Mouse (Mus musculus): ENCODE data around the gene Znrf1. TPM values are rescaled to one million over a fixed set of nuclear protein-coding genes. Genes with fewer than 3 reads are reported as not detected.

Gene Znrf1
- polyA plus RNA-seq, 1 experiment from 2014 or later, result 37.4 TPM

- no peak for ATAC-seq (ENCODE audit: low FRiP score, low TSS enrichment)
- H3K4me2 ChIP-seq (replicated peaks; ENCODE audit: low read depth, low read length), result no peak overlapping the region
Measured at GRCm38 (mm10) chr8:111606961-111607360, 71.1 kb downstream of the Znrf1 start.

GRCm38 (mm10) chr8:111607414-111607813 is 71.5 kb downstream of the Znrf1 start:
- Histone ChIP-seq H3K4me2 (replicated peaks; ENCODE audit: low read depth, low read length) (no peak overlapping the region), H3K4me3 (ENCODE audit: low read length) (no peak overlapping the region), H3K36me3 (ENCODE audit: control insufficient read depth, insufficient read depth, low read length) (0 out of 2 replicates have a peak, but pooled peaks cover 5% of the 10 kb centered on the region), H3K9ac (ENCODE audit: low read depth, low read length) (no peak overlapping the region), H3K27me3 (ENCODE audit: control insufficient read depth, insufficient read depth, low read length) (no peaks in the 10 kb centered on the region), H3K9me3 (ENCODE audit: control insufficient read depth, low read length) (no peaks in the 10 kb centered on the region), H3K4me1 (ENCODE audit: control insufficient read depth, insufficient read depth, low read length) (0 out of 2 replicates have a peak, but pooled peaks cover 9% of the 10 kb centered on the region), H3K27ac (ENCODE audit: low read depth, low read length) (no peak overlapping the region)
- WGBS, result 88% methylated on average over 7 of the region's 7 CpGs
- no peak for ATAC-seq (ENCODE audit: low FRiP score, low TSS enrichment)

More at GRCm38 (mm10) chr8:111606961-111607360, 71.1 kb downstream of the Znrf1 start:
- no peak overlapping the region for H3K9ac ChIP-seq (ENCODE audit: low read depth, low read length)
- H3K36me3 ChIP-seq (ENCODE audit: control insufficient read depth, insufficient read depth, low read length), result peaks cover 5% of the 10 kb centered on the region; the same call in 1 of the 2 replicates
- H3K27me3 ChIP-seq (ENCODE audit: control insufficient read depth, insufficient read depth, low read length), result no peaks in the 10 kb centered on the region
- no peaks in the 10 kb centered on the region for H3K9me3 ChIP-seq (ENCODE audit: control insufficient read depth, low read length)
- no peak overlapping the region for H3K4me3 ChIP-seq (ENCODE audit: low read length)
- H3K27ac ChIP-seq (ENCODE audit: low read depth, low read length), result no peak overlapping the region
- 79% methylated on average over 9 of the region's 9 CpGs for WGBS
- 0 out of 2 replicates have a peak, but pooled peaks cover 9% of the 10 kb centered on the region for H3K4me1 ChIP-seq (ENCODE audit: control insufficient read depth, insufficient read depth, low read length)

DNA sequence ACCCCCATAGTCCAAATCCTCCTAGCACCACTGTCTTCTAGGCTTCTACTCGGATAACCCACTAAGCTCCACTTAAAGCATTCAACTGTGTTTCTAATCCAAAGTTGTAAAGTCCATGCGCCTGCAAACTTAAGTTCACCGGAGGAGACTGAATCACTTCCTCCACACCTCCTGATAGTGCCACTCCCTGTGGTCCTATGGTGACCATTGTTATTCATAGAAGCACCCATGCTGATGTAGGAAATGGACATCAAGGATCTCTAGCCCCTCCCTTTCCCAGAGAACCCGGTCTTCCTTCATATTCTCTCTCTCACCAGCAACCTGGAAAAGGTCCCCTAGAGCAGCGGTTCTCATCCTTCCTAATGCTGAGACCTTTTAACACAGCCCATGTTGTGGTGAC is 77.3 kb downstream of the Znrf1 start:
- H3K4me2 ChIP-seq (replicated peaks; ENCODE audit: low read depth, low read length), result no peak overlapping the region
- no peaks in the 10 kb centered on the region for H3K4me1 ChIP-seq (ENCODE audit: control insufficient read depth, insufficient read depth, low read length)
- 0 out of 2 replicates have a peak, but pooled peaks cover 5% of the 10 kb centered on the region for H3K36me3 ChIP-seq (ENCODE audit: control insufficient read depth, insufficient read depth, low read length)
- H3K9me3 ChIP-seq (ENCODE audit: control insufficient read depth, low read length), result no peaks in the 10 kb centered on the region
- no peak overlapping the region for H3K9ac ChIP-seq (ENCODE audit: low read depth, low read length)
- ATAC-seq (ENCODE audit: low FRiP score, low TSS enrichment), result no peak
- H3K4me3 ChIP-seq (ENCODE audit: low read length), result no peak overlapping the region
- WGBS, result 80% methylated on average over 5 of the region's 5 CpGs
- no peaks in the 10 kb centered on the region for H3K27me3 ChIP-seq (ENCODE audit: control insufficient read depth, insufficient read depth, low read length)
- H3K27ac ChIP-seq (ENCODE audit: low read depth, low read length), result no peak overlapping the region

DNA sequence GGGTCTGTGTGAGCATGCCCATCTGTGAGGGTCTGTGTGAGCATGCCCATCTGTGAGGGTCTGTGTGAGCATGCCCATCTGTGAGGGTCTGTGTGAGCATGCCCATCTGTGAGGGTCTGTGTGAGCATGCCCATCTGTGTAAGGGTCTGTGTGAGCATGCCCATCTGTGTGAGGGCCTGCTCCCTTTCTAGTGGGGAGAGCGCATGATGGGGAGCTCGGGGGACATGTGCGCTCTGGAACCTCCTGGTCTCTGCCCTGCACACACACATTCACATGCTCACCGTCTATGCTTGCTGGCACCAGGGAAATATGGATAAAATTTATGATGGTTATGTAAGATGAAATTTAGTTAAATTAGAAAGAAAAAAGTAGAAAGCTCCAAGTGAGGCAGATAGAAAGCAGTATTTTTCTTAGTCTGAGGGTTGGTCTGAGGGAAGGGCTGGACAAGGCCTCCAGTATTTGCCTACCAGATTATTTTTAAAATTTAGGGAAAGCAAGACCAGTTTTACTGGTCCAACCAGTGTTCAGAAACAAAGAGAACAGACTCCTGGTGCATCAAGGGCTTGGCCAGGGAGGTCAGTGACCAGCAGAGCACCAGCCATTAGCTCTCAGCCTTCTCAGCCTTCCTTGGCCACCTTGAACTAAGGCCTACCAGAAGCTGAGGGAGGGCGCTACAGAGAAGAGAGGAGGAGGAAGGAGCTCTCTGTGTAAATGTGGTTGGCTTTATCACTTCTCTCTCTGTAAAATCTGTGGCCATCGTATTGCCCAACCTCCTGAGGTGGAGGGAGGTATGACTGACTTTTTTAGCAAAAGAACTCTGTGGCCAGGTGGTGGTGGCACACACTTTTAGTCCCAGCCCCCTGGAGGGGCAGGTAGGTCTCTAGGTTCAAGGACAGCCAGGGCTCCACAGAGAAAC is 79.1 kb downstream of the Znrf1 start:
- Histone ChIP-seq H3K4me1 (ENCODE audit: control insufficient read depth, insufficient read depth, low read length) (no peaks in the 10 kb centered on the region), H3K4me2 (replicated peaks; ENCODE audit: low read depth, low read length) (no peak overlapping the region), H3K27me3 (ENCODE audit: control insufficient read depth, insufficient read depth, low read length) (no peaks in the 10 kb centered on the region), H3K4me3 (ENCODE audit: low read length) (no peak overlapping the region), H3K36me3 (ENCODE audit: control insufficient read depth, insufficient read depth, low read length) (peaks cover 3% of the 10 kb centered on the region; the same call in 1 of the 2 replicates), H3K9ac (ENCODE audit: low read depth, low read length) (no peak overlapping the region), H3K27ac (ENCODE audit: low read depth, low read length) (no peak overlapping the region), H3K9me3 (ENCODE audit: control insufficient read depth, low read length) (no peaks in the 10 kb centered on the region)
- WGBS, result 92% methylated on average over 6 of the region's 6 CpGs
- no peak for ATAC-seq (ENCODE audit: low FRiP score, low TSS enrichment)

DNA sequence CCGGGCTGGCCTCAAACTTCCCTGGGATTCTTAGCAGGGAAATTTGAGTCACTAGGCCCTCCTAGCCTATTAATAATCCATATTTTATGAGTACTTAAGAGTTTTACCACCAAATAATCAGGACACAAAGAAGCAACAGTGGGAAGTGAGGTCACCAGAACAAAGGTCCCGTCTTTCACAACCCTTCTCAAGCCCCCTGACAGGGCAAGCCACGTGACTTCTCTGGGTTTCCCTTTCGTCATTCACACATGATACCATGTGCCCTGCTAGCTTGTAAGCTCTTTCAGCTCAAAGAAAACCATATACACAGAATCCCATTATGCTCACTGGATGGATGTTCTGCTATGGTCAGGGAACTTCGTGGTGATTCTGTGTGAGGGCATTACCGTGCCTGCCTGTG is 81.9 kb downstream of the Znrf1 start:
- 73% methylated on average over 6 of the region's 6 CpGs for WGBS
- no peak for ATAC-seq (ENCODE audit: low FRiP score, low TSS enrichment)
- no peak overlapping the region for H3K9ac ChIP-seq (ENCODE audit: low read depth, low read length)
- no peaks in the 10 kb centered on the region for H3K9me3 ChIP-seq (ENCODE audit: control insufficient read depth, low read length)
- H3K36me3 ChIP-seq (ENCODE audit: control insufficient read depth, insufficient read depth, low read length), result peaks cover 20% of the 10 kb centered on the region
- H3K4me1 ChIP-seq (ENCODE audit: control insufficient read depth, insufficient read depth, low read length), result no peaks in the 10 kb centered on the region
- H3K4me3 ChIP-seq (ENCODE audit: low read length), result no peak overlapping the region
- H3K27ac ChIP-seq (ENCODE audit: low read depth, low read length), result no peak overlapping the region
- H3K4me2 ChIP-seq (replicated peaks; ENCODE audit: low read depth, low read length), result no peak overlapping the region
- H3K27me3 ChIP-seq (ENCODE audit: control insufficient read depth, insufficient read depth, low read length), result no peaks in the 10 kb centered on the region

DNA sequence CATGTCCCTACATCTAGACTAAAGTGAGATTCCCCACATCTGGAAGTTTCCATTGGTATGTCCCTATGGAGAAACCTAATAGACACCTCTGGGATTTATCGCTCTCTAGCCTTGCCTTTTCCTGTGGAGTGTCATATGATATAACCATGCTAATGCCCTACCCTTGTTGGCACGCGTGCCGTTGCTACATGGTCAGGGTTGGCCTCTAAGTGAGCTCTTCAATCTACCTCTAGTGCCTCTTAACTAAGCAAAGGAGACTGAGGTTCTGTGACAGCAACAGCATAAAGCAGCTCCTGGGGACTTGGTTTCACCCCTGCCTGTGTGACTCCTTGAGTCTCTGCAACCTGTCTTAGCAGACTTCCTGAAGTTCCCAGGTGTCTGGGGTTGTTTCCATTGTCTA is 82.4 kb downstream of the Znrf1 start:
- Histone ChIP-seq H3K4me1 (ENCODE audit: control insufficient read depth, insufficient read depth, low read length) (no peaks in the 10 kb centered on the region), H3K27ac (ENCODE audit: low read depth, low read length) (no peak overlapping the region), H3K9ac (ENCODE audit: low read depth, low read length) (no peak overlapping the region), H3K4me2 (replicated peaks; ENCODE audit: low read depth, low read length) (no peak overlapping the region), H3K27me3 (ENCODE audit: control insufficient read depth, insufficient read depth, low read length) (no peaks in the 10 kb centered on the region), H3K9me3 (ENCODE audit: control insufficient read depth, low read length) (no peaks in the 10 kb centered on the region), H3K4me3 (ENCODE audit: low read length) (no peak overlapping the region), H3K36me3 (ENCODE audit: control insufficient read depth, insufficient read depth, low read length) (peaks cover 24% of the 10 kb centered on the region)
- 86% methylated on average over 4 of the region's 4 CpGs for WGBS
- no peak for ATAC-seq (ENCODE audit: low FRiP score, low TSS enrichment)

DNA sequence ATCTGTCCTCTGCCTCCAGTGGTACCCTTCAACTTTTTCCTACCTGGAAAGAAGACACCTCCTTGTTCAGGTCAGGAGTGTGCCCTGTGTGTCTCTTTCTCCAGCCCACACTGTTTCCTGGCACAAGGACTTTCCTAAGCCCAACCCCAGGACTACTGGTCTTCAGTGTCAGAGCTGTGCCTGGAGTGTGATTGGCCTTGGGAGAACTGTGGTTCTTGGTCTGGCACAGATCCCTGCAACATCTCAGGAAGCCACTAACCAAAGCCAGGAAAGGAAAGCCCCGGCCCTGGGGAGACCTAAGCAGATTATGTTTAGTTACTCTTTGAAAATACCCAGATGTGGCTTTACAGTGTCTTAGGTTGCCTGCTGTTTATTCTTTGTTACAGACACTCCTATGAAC is 84.0 kb downstream of the Znrf1 start:
- Histone ChIP-seq H3K27ac (ENCODE audit: low read depth, low read length) (no peak overlapping the region), H3K4me2 (replicated peaks; ENCODE audit: low read depth, low read length) (no peak overlapping the region), H3K4me1 (ENCODE audit: control insufficient read depth, insufficient read depth, low read length) (no peaks in the 10 kb centered on the region), H3K36me3 (ENCODE audit: control insufficient read depth, insufficient read depth, low read length) (peaks cover 24% of the 10 kb centered on the region), H3K9me3 (ENCODE audit: control insufficient read depth, low read length) (no peaks in the 10 kb centered on the region), H3K27me3 (ENCODE audit: control insufficient read depth, insufficient read depth, low read length) (no peaks in the 10 kb centered on the region), H3K9ac (ENCODE audit: low read depth, low read length) (no peak overlapping the region), H3K4me3 (ENCODE audit: low read length) (no peak overlapping the region)
- ATAC-seq (ENCODE audit: low FRiP score, low TSS enrichment), result no peak
- 73% methylated on average over 1 of the region's 1 CpGs for WGBS

DNA sequence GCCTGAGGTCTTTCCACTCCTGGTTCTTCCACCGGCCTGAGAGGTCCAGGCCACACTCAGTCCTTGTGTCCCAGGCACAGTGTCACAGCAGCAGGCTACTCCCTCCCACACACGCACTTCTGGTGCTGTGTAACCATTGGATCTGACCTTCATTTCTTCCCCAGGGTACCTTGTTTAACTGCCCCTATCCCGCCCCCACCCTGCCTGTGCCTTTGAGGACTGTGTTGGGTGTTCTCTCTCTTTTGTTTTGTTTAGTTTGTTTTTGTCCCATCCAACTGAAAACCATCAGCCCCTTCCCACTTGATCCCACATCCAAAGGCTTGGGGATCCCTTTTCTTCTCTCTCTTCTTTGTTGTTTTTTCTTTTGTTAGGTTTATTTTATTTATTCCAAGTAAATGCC is 86.2 kb downstream of the Znrf1 start:
- WGBS, result 81% methylated on average over 3 of the region's 3 CpGs
- ATAC-seq (ENCODE audit: low FRiP score, low TSS enrichment), result no peak
- no peak overlapping the region for H3K4me3 ChIP-seq (ENCODE audit: low read length)
- H3K27me3 ChIP-seq (ENCODE audit: control insufficient read depth, insufficient read depth, low read length), result no peaks in the 10 kb centered on the region
- H3K36me3 ChIP-seq (ENCODE audit: control insufficient read depth, insufficient read depth, low read length), result peaks cover 24% of the 10 kb centered on the region
- H3K4me2 ChIP-seq (replicated peaks; ENCODE audit: low read depth, low read length), result no peak overlapping the region
- H3K9ac ChIP-seq (ENCODE audit: low read depth, low read length), result no peak overlapping the region
- H3K4me1 ChIP-seq (ENCODE audit: control insufficient read depth, insufficient read depth, low read length), result no peaks in the 10 kb centered on the region
- no peaks in the 10 kb centered on the region for H3K9me3 ChIP-seq (ENCODE audit: control insufficient read depth, low read length)
- H3K27ac ChIP-seq (ENCODE audit: low read depth, low read length), result no peak overlapping the region

DNA sequence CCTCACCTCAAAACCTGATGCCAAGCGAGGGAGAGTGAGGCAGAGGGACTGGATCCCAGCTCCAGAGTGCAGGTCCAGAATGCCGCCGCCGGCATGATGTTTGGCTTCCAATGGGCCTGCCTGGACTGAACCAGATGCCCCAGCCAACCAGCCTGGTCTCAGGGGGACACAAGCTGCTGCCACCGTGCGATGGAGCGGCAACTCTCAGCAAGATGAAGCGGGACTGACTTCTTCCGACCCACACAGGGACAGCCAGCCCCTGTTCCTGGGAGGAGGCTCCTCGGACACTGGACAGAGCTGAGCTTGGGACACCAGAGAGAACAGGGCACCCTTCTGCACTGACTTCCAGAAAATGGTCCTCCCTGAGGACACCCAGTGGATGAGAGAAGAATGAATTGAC is 86.7 kb downstream of the Znrf1 start:
- Histone ChIP-seq H3K9ac (ENCODE audit: low read depth, low read length) (no peak overlapping the region), H3K27ac (ENCODE audit: low read depth, low read length) (no peak overlapping the region), H3K4me2 (replicated peaks; ENCODE audit: low read depth, low read length) (no peak overlapping the region), H3K4me3 (ENCODE audit: low read length) (no peak overlapping the region), H3K27me3 (ENCODE audit: control insufficient read depth, insufficient read depth, low read length) (no peaks in the 10 kb centered on the region), H3K36me3 (ENCODE audit: control insufficient read depth, insufficient read depth, low read length) (peaks cover 24% of the 10 kb centered on the region), H3K4me1 (ENCODE audit: control insufficient read depth, insufficient read depth, low read length) (no peaks in the 10 kb centered on the region), H3K9me3 (ENCODE audit: control insufficient read depth, low read length) (no peaks in the 10 kb centered on the region)
- WGBS, result 87% methylated on average over 10 of the region's 10 CpGs
- no peak for ATAC-seq (ENCODE audit: low FRiP score, low TSS enrichment)
